Mouse (Mus musculus) forebrain, embryonic 14.5 days (tissue): ENCODE measurements at regions not wholly inside any gene's neighbourhood (a gene's known extent, or its start where the extent isn't known, plus 50 kb on each side); places are given as distances from the start of the nearest gene placed in this dataset.

ENCODE experiments used
- ATAC-seq: fragments of 200-750 bp; cut with Nextera tagmentation; 2 replicates; pipeline ENCODE4 v1.8.0; 2017; ENCODE audit warnings: mild to moderate bottlenecking, moderate library complexity
- DNase-seq: peaks from one replicate; pipeline ENCODE4 v3.0.0-alpha.2; 2015; ENCODE audit warnings: low spot score
- H3K27ac ChIP-seq: fragments of 300-500 bp; sonication (generic); 2 replicates; pipeline ENCODE4 v1.5.1; 2014; ENCODE audit warnings: low read depth, mild to moderate bottlenecking, control low read depth, low read length, moderate library complexity
- H3K27me3 ChIP-seq: fragments of 300-500 bp; sonication (generic); replicated peaks from 2 replicates; pipeline ENCODE4 v1.6.1; 2014; ENCODE audit warnings: low read length, control low read depth, mixed read lengths; ENCODE audit not compliant: control insufficient read depth, insufficient read depth
- H3K36me3 ChIP-seq: fragments of 300-500 bp; sonication (generic); 2 replicates; pipeline ENCODE4 v1.6.1; 2014; ENCODE audit warnings: low read length, control low read depth; ENCODE audit not compliant: control insufficient read depth, insufficient read depth
- H3K4me1 ChIP-seq: fragments of 300-500 bp; sonication (generic); 2 replicates; pipeline ENCODE4 v1.6.1; 2014; ENCODE audit warnings: antibody characterized with exemption, low read length, control low read depth; ENCODE audit not compliant: control insufficient read depth, insufficient read depth
- H3K4me2 ChIP-seq: fragments of 300-500 bp; sonication (generic); 2 replicates; pipeline ENCODE4 v1.6.1; 2014; ENCODE audit warnings: mild to moderate bottlenecking, control low read depth, low read length
- H3K4me3 ChIP-seq: fragments of 300-500 bp; sonication (generic); 2 replicates; pipeline ENCODE4 v1.5.1; 2014; ENCODE audit warnings: low read depth, low read length, control low read depth
- H3K9ac ChIP-seq: fragments of 300-500 bp; sonication (generic); 2 replicates; pipeline ENCODE4 v1.6.1; 2014; ENCODE audit warnings: mild to moderate bottlenecking, low read length, control low read depth, moderate library complexity
- H3K9me3 ChIP-seq: fragments of 300-500 bp; sonication (generic); replicated peaks from 2 replicates; pipeline ENCODE4 v1.6.1; 2016; ENCODE audit warnings: low read length, control low read depth, mixed read lengths; ENCODE audit not compliant: control insufficient read depth
- WGBS: fragments of 180-500 bp; shearing (Covaris S2); extraction: QIAGEN DNeasy Blood & Tissue Kit; methylation state at CpG from one replicate; pipeline ENCODE4 v1.1.7; 2014; 5-methylcytosine and 5-hydroxymethylcytosine counted together

- H3K36me3 ChIP-seq: no peaks in the 10 kb centered on the region
- no peak overlapping the region for H3K4me3 ChIP-seq
- no peaks in the 10 kb centered on the region for H3K9me3 ChIP-seq
- no peak overlapping the region for H3K27ac ChIP-seq
- no peaks in the 10 kb centered on the region for H3K4me1 ChIP-seq
- ATAC-seq: no peak
- WGBS: 84% methylated on average over 7 of the region's 7 CpGs
- H3K27me3 ChIP-seq: no peaks in the 10 kb centered on the region
- no peak overlapping the region for H3K4me2 ChIP-seq
- H3K9ac ChIP-seq: no peak overlapping the region
- no peak for DNase-seq
Measured at GRCm38 (mm10) chr10:21228557-21228956, 67.2 kb upstream of the Hbs1l start.

- Histone ChIP-seq H3K9ac (no peak overlapping the region), H3K4me3 (no peak overlapping the region), H3K9me3 (no peaks in the 10 kb centered on the region), H3K36me3 (no peaks in the 10 kb centered on the region), H3K4me2 (no peak overlapping the region), H3K27me3 (no peaks in the 10 kb centered on the region), H3K4me1 (no peaks in the 10 kb centered on the region), H3K27ac (no peak overlapping the region)
- ATAC-seq (no peak), DNase-seq (no peak)
- WGBS: 68% methylated on average over 1 of the region's 1 CpGs
Measured at GRCm38 (mm10) chr10:21235172-21235571, 60.6 kb upstream of the Hbs1l start.

GRCm38 (mm10) chr10:21237000-21237399 is 58.8 kb upstream of the Hbs1l start:
- H3K4me3 ChIP-seq: no peak overlapping the region
- peak; percentile 58 for DNase-seq
- H3K27ac ChIP-seq: no peak overlapping the region
- H3K27me3 ChIP-seq: no peaks in the 10 kb centered on the region
- H3K36me3 ChIP-seq: no peaks in the 10 kb centered on the region
- WGBS: 24% methylated on average over 1 of the region's 1 CpGs
- no peak overlapping the region for H3K9ac ChIP-seq
- ATAC-seq: peak; percentile 77
- no peaks in the 10 kb centered on the region for H3K4me1 ChIP-seq
- H3K4me2 ChIP-seq: no peak overlapping the region
- H3K9me3 ChIP-seq: no peaks in the 10 kb centered on the region

DNA sequence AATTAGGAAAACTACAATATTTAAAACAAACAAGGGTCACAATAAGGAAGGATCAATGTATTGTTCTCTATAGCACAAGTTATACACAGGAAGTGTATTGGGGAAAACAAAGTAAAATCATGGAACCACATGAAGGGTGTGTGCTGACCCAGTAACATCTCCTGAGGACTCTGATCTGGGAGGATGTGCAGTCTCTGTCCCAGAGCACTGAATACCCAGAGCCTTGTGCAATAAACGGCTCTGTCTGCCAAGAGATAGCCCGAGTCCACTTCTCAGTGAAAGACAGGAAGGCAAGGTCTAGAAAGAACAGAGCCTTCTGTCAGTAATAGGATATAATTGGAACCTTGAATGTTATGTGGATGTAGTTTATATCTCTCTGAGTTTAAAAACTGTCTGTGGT is 56.3 kb upstream of the Hbs1l start:
- Histone ChIP-seq H3K36me3 (no peaks in the 10 kb centered on the region), H3K9me3 (no peaks in the 10 kb centered on the region), H3K4me1 (no peaks in the 10 kb centered on the region), H3K4me2 (no peak overlapping the region), H3K27ac (no peak overlapping the region), H3K27me3 (no peaks in the 10 kb centered on the region), H3K9ac (no peak overlapping the region), H3K4me3 (no peak overlapping the region)
- WGBS: 73% methylated on average over 2 of the region's 2 CpGs
- ATAC-seq (no peak), DNase-seq (no peak)

DNA sequence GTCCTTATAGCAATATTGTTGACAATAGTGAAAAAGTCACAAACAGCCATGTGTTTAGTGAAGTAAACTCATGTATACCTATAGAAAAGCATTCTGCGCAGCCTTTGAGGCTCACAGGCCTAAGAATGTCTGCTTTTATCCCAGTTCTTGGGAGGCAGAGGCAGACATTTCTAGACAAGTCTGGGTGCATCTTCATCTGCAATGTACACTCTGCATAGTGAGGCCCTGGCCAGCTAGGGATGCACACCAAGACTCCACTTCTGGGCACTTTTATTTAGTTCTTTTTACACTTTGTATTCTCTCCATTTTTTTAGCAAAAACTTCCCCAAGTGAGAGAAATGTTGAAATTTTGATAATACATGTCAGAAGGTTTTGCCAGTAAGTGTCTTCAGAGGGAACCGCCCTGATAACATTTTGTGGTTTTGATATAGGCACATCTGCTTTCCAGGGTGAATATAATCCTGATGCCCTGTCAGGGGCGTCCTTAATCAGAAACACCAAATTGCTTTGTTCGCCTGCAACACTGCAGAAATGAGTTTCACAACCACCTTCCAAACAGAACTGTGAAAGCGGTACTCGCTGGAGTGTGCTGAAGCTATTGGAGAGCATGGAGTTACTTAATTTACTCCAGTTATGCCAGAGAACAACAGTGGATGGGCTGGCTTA is 54.1 kb upstream of the Hbs1l start:
- no peak overlapping the region for H3K9ac ChIP-seq
- no peaks in the 10 kb centered on the region for H3K4me1 ChIP-seq
- ATAC-seq (no peak), DNase-seq (no peak)
- no peaks in the 10 kb centered on the region for H3K27me3 ChIP-seq
- no peaks in the 10 kb centered on the region for H3K9me3 ChIP-seq
- no peaks in the 10 kb centered on the region for H3K36me3 ChIP-seq
- 93% methylated on average over 6 of the region's 6 CpGs for WGBS
- H3K4me3 ChIP-seq: no peak overlapping the region
- no peak overlapping the region for H3K4me2 ChIP-seq
- no peak overlapping the region for H3K27ac ChIP-seq

DNA sequence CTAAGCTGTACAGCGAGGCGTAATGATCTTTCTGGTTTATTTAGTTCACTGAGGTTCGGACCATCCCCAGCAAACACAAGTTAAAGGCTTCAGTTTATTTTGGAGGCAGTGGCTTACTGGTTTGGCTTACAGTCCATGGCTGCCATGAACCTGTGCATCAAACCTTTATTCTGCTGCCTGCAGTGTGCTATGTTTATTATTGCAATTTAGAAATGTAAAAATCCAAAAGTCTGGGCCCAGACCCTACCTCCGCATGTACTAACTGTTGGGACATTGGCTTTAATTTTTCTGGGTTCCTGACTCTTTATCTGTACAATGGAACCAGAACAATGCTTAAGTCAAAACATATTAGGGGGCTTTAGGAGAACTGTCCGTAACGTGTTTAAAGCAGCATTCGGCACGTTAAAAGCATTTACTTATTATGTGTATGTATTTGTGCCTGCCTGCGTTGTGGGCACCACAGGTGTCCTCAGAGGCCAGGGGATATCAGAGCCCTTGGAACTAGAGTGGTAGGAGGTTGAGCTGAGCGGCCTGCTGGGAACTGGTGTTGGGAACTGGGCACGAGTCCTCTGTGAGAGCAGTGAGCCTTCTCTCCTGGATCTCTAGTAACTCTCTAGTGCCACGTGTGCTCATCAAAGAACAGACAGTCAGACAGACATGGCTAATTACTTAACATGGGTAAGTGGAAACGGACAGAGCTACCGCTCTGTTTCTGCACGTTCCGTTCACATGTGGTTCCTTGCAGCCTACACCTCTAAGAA is 53.1 kb upstream of the Hbs1l start:
- no peak overlapping the region for H3K4me3 ChIP-seq
- WGBS: 77% methylated on average over 16 of the region's 16 CpGs
- no peaks in the 10 kb centered on the region for H3K4me1 ChIP-seq
- H3K27ac ChIP-seq: no peak overlapping the region
- ATAC-seq (no peak), DNase-seq (no peak)
- no peaks in the 10 kb centered on the region for H3K9me3 ChIP-seq
- no peak overlapping the region for H3K9ac ChIP-seq
- no peaks in the 10 kb centered on the region for H3K27me3 ChIP-seq
- H3K36me3 ChIP-seq: no peaks in the 10 kb centered on the region
- no peak overlapping the region for H3K4me2 ChIP-seq

- Histone ChIP-seq H3K4me1 (no peaks in the 10 kb centered on the region), H3K27me3 (no peaks in the 10 kb centered on the region), H3K9me3 (no peaks in the 10 kb centered on the region), H3K36me3 (no peaks in the 10 kb centered on the region), H3K27ac (no peak overlapping the region), H3K4me2 (no peak overlapping the region), H3K4me3 (no peak overlapping the region), H3K9ac (no peak overlapping the region)
- 82% methylated on average over 4 of the region's 4 CpGs for WGBS
- DNase-seq (no peak), ATAC-seq (no peak)
Measured at GRCm38 (mm10) chr10:21244849-21245453, 50.8 kb upstream of the Hbs1l start.

DNA sequence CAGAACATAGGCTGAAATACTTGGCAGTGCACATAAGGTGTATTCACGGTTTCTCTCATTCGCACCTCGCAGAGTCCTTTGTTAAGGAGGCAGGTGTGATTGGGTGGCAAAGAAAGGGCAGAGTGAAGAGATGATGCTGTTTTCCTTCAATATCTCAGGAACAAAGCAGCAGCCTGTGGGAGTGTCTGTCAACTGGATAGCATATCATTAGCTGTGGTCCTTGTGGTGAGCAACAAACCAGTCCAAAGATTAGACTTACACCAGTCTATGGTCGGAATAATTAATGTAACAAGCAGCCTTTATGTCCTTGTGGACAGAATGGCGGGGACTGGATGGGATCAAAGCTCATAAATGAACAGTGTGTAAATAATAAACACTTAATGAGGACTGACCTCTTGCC is 50.2 kb upstream of the Hbs1l start:
- Histone ChIP-seq H3K4me1 (no peaks in the 10 kb centered on the region), H3K4me3 (no peak overlapping the region), H3K27me3 (no peaks in the 10 kb centered on the region), H3K27ac (no peak overlapping the region), H3K9ac (no peak overlapping the region), H3K4me2 (no peak overlapping the region), H3K36me3 (no peaks in the 10 kb centered on the region), H3K9me3 (no peaks in the 10 kb centered on the region)
- ATAC-seq: no peak
- 64% methylated on average over 5 of the region's 5 CpGs for WGBS
- DNase-seq: no peak
